Mouse (Mus musculus) C2C12 (cell line): ENCODE data around the gene Rgs6.

Experiments used
- CEBPB ChIP-seq: IDR thresholded peaks from one replicate; pipeline ENCODE4 v1.6.1; 2011; ENCODE audit warnings: low read depth, mild to moderate bottlenecking, control low read depth, moderate library complexity
- CTCF ChIP-seq: IDR thresholded peaks from one replicate; pipeline ENCODE4 v1.5.1; 2011; ENCODE audit not compliant: control insufficient read depth, insufficient read depth, insufficient read length
- FOSL1 ChIP-seq: IDR thresholded peaks from one replicate; pipeline ENCODE4 v1.8.0; 2011; ENCODE audit warnings: mild to moderate bottlenecking, low read length; ENCODE audit not compliant: poor library complexity, insufficient read depth, severe bottlenecking
- MAX ChIP-seq: IDR thresholded peaks from one replicate; pipeline ENCODE4 v1.6.1; 2011; ENCODE audit warnings: mild to moderate bottlenecking, control low read depth
- MYOD1 ChIP-seq: IDR thresholded peaks from one replicate; pipeline ENCODE4 v1.6.1; 2011; ENCODE audit warnings: low read depth; ENCODE audit not compliant: control insufficient read depth, insufficient read length
- MYOG ChIP-seq: IDR thresholded peaks from one replicate; pipeline ENCODE4 v1.6.1; 2011; ENCODE audit not compliant: control insufficient read depth, insufficient read length; ENCODE audit errors: extremely low read depth
- USF1 ChIP-seq: IDR thresholded peaks from one replicate; pipeline ENCODE4 v1.6.1; 2011; ENCODE audit warnings: low read depth, mild to moderate bottlenecking, control low read depth, moderate library complexity

DNA sequence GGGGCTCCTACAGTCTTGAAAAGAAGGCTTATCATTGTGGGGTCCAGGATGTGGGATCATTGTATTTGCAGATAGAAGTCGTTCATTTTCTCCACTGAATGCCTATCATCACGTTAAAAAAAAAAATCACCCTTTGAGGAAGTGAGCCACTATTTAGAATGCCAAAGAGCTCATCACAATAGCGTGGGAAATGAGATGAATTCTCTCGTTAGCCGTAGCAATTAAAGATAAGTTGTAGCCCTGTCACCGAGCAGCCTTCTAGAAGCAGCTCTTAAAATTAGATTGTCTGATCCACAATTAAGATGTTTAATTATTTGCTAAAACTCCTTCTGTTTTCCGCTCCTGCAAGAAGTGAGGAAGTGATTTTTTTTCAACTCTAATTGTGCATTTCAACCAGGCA, 459.6 kb downstream of the Rgs6 start:
- TF ChIP-seq MYOG (no peak), CTCF (no peak), USF1 (no peak), MAX (no peak), MYOD1 (no peak), FOSL1 (no peak), CEBPB (no peak)
